Mouse (Mus musculus) liver, adult 2 months (tissue): ENCODE results near the gene Igf2.

Experiments
- CTCF ChIP-seq: fragments of 200-500 bp; IDR thresholded peaks from 2 replicates; pipeline ENCODE4 v1.5.1; 2011; ENCODE audit warnings: low read depth, low read length, control low read depth
- POLR2A ChIP-seq: fragments of 200-500 bp; IDR thresholded peaks from 2 replicates; pipeline ENCODE4 v1.6.1; 2011; ENCODE audit warnings: low read length, control low read depth; ENCODE audit not compliant: insufficient read depth; ENCODE audit errors: extremely low read depth

DNA sequence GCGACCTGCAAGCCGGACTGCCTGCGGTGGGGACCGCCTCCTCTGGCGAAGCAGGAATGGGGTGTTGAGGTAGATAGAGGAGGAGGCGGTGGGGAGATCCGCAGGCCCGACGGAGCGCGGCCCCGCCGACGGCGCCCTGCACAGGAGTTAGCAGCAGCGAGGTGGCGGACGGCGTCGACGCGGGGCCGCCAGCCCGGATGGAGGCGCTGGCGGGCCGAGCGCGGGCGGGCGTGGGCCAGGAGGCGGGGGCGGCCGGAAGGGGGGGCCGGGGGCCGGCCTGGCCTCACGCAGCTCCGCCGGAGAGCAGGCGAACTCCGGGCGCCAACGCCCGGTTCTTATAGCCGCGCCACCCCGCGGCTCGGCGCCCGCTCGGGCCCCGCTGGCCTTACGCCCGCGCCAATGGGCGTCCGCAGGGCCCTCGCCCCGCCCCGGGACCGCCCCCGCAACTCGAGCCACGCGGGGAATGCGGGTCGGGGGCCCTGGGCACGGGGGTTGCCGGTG lies 7.4 kb downstream of the Igf2 start:
- TF ChIP-seq POLR2A = no peak
- TF ChIP-seq CTCF = no peak
